Mouse (Mus musculus): ENCODE data around the gene Phf8. TPM values are rescaled to one million over a fixed set of nuclear protein-coding genes. Genes with fewer than 3 reads are reported as not detected.

The Phf8 gene
- polyA plus RNA-seq, 1 experiment from 2014 or later: 11.8 TPM

- ATAC-seq (replicated peaks; ENCODE audit: insufficient number of reproducible peaks, insufficient read depth, low FRiP score, low read depth): no peak
- Histone ChIP-seq H3K27ac (no peak overlapping the region), H3K36me3 (peaks cover 11% of the 10 kb centered on the region), H3K9me3 (replicated peaks) (no peaks in the 10 kb centered on the region), H3K27me3 (no peaks in the 10 kb centered on the region), H3K4me3 (no peak overlapping the region), H3K4me2 (no peak overlapping the region), H3K9ac (no peak overlapping the region), H3K4me1 (replicated peaks) (no peaks in the 10 kb centered on the region)
- 97% methylated on average over 1 of the region's 1 CpGs for WGBS
Measured at GRCm38 (mm10) chrX:151575166-151575565, 54.7 kb downstream of the Phf8 start.

- Histone ChIP-seq H3K27ac (no peak overlapping the region), H3K4me2 (no peak overlapping the region), H3K4me3 (no peak overlapping the region), H3K9ac (no peak overlapping the region), H3K9me3 (replicated peaks) (no peaks in the 10 kb centered on the region), H3K4me1 (replicated peaks) (no peaks in the 10 kb centered on the region), H3K27me3 (no peaks in the 10 kb centered on the region), H3K36me3 (no peaks in the 10 kb centered on the region)
- no peak for ATAC-seq (replicated peaks; ENCODE audit: insufficient number of reproducible peaks, insufficient read depth, low FRiP score, low read depth)
- WGBS: 53% methylated on average over 2 of the region's 2 CpGs
Measured at GRCm38 (mm10) chrX:151643386-151643785, 122.9 kb downstream of the Phf8 start.

GRCm38 (mm10) chrX:151653744-151654143, 133.3 kb downstream of the Phf8 start:
- Histone ChIP-seq H3K9ac (no peak overlapping the region), H3K27ac (no peak overlapping the region), H3K9me3 (replicated peaks) (no peaks in the 10 kb centered on the region), H3K36me3 (no peaks in the 10 kb centered on the region), H3K4me3 (no peak overlapping the region), H3K4me1 (replicated peaks) (no peaks in the 10 kb centered on the region), H3K4me2 (no peak overlapping the region), H3K27me3 (no peaks in the 10 kb centered on the region)
- WGBS: 53% methylated on average over 2 of the region's 2 CpGs
- ATAC-seq (replicated peaks; ENCODE audit: insufficient number of reproducible peaks, insufficient read depth, low FRiP score, low read depth): no peak

- WGBS: 77% methylated on average over 5 of the region's 5 CpGs
Measured at GRCm38 (mm10) chrX:151674492-151675171, 154.2 kb downstream of the Phf8 start.

More at GRCm38 (mm10) chrX:151674492-151675171, 154.2 kb downstream of the Phf8 start:
- Histone ChIP-seq H3K9me3 (replicated peaks) (no peaks in the 10 kb centered on the region), H3K4me3 (no peak overlapping the region), H3K27ac (no peak overlapping the region), H3K4me2 (no peak overlapping the region), H3K4me1 (replicated peaks) (no peaks in the 10 kb centered on the region), H3K36me3 (no peaks in the 10 kb centered on the region), H3K9ac (no peak overlapping the region), H3K27me3 (no peaks in the 10 kb centered on the region)
- no peak for ATAC-seq (replicated peaks; ENCODE audit: insufficient number of reproducible peaks, insufficient read depth, low FRiP score, low read depth)

Other genes with a start within 250 kb of the Phf8 start
- 3.6 and 4.3 TPM in 2 replicates for gene Fam120c, start 176.5 kb upstream of the Phf8 start, polyA plus RNA-seq (2015; fragmentation: Nextera tagmentation; extraction: Ambion mirVana)